Mouse (Mus musculus) limb, embryonic 10.5 days (tissue): ENCODE results near the gene Hcfc1r1. TPM values are rescaled to one million over a fixed set of nuclear protein-coding genes. Genes with fewer than 3 reads are reported as not detected.
A peak's percentile ranks its signal among the peaks of the same experiment; 100 is the strongest.

Source experiments
- DNase-seq: peaks from one replicate; pipeline ENCODE4 v3.0.0-alpha.2; 2017; ENCODE audit warnings: low spot score
- H3K27ac ChIP-seq: fragments of 300-500 bp; sonication (generic); 2 replicates; pipeline ENCODE4 v1.5.1; 2016; ENCODE audit warnings: mild to moderate bottlenecking
- H3K27me3 ChIP-seq: fragments of 300-500 bp; sonication (generic); 2 replicates; pipeline ENCODE4 v1.6.1; 2016; ENCODE audit warnings: low read depth, mild to moderate bottlenecking; ENCODE audit not compliant: poor library complexity, severe bottlenecking
- H3K36me3 ChIP-seq: fragments of 300-500 bp; sonication (generic); 2 replicates; pipeline ENCODE4 v1.6.1; 2016; ENCODE audit warnings: mild to moderate bottlenecking, moderate library complexity
- H3K4me1 ChIP-seq: fragments of 300-500 bp; sonication (generic); 2 replicates; pipeline ENCODE4 v1.6.1; 2016
- H3K4me3 ChIP-seq: fragments of 300-500 bp; sonication (generic); 2 replicates; pipeline ENCODE4 v1.5.1; 2016; ENCODE audit warnings: mild to moderate bottlenecking, moderate library complexity
- H3K9me3 ChIP-seq: fragments of 300-500 bp; sonication (generic); replicated peaks from 2 replicates; pipeline ENCODE4 v1.6.1; 2016; ENCODE audit warnings: mild to moderate bottlenecking
- WGBS: fragments of 180-500 bp; shearing (Covaris S2); methylation state at CpG from one replicate; pipeline ENCODE4 v1.1.7; 2016; 5-methylcytosine and 5-hydroxymethylcytosine counted together
- polyA plus RNA-seq: library from polyadenylated mRNA; unstranded; fragments of >200 nt; fragmentation: Nextera tagmentation; extraction: Ambion mirVana; gene quantifications from 2 replicates; pipeline ENCODE4 v1.2.1, GENCODE M21; 2016

Hcfc1r1 gene
- polyA plus RNA-seq, 1 experiment from 2014 or later, result 30.5 TPM

DNA sequence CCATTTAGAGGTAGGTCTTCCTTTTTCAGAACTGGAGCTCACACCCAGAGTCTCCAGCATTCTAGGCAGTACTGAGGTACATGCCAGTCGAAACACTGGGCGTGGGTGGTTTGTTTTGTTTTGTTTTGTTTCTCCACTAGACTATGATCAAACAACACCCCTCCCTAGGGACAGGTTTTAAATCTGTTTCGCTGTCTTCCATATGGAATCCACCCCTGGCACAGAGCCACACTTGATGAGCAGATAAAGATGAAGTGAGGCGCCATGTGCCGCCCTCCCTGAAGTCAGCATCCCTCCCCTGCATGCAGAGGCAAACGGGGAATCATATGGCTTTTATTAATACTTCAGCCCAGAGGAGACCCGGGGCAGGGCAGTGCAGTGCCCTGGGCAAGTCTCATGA lies 31.3 kb downstream of the Hcfc1r1 start:
- no peaks in the 10 kb centered on the region for H3K9me3 ChIP-seq
- H3K4me1 ChIP-seq, result peaks cover 11% of the 10 kb centered on the region
- no peak overlapping the region for H3K4me3 ChIP-seq
- H3K27me3 ChIP-seq, result peaks cover 32% of the 10 kb centered on the region
- no peak for DNase-seq
- H3K36me3 ChIP-seq, result no peaks in the 10 kb centered on the region
- WGBS, result 52% methylated on average over 7 of the region's 7 CpGs
- H3K27ac ChIP-seq, result no peak overlapping the region

DNA sequence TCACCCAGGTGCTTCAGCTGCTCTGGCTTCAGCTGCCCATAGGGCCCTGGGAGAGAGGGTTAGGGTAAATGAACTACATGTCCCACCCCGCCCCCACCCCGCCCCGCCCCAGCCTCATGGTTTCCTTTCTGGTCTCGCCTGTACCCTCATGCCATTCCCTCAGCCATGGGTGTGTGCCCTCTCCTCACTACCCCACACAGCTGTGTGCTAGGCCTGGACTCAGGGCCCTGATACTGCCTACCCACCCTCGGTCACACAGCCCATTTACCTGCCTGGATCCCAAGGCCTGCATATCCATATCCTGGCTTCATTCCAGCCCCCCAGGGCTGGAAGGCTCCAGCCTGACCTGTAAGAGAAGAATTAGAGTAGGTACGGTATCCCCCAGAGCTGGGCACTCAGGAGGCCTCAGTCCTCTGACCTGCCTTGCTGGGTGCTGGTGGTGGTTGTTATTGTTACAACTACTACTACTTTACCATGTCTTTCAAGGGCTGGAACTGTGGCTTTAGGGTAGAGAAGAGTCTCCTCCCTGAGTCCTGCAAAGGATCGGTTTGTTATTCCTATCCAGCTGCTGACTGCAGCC lies 32.2 kb downstream of the Hcfc1r1 start:
- Histone ChIP-seq H3K36me3 (no peaks in the 10 kb centered on the region), H3K4me1 (peaks cover 10% of the 10 kb centered on the region), H3K9me3 (no peaks in the 10 kb centered on the region), H3K27ac (no peak overlapping the region), H3K4me3 (no peak overlapping the region), H3K27me3 (peaks cover 30% of the 10 kb centered on the region)
- WGBS, result 82% methylated on average over 7 of the region's 7 CpGs
- DNase-seq, result no peak

DNA sequence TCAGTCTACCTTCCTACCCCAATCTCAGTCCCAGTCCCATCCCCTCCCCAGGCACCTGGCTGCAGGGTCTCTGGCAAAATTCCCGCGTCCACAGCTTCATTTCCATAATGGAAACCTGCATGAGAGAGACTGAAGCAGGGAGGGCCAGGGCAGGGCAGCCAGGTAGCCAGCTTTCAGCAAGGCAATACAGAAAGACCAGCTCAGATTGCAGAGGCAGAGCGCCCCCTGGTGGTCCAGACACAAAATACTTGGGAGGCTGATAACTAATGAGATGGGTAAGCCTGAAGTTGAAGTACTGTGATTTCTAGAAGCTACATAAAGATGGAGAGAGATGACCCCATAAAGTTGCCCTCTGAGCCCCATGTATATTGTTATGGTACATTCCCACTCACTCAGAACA lies 32.8 kb downstream of the Hcfc1r1 start:
- DNase-seq, result peak; percentile 93

DNA sequence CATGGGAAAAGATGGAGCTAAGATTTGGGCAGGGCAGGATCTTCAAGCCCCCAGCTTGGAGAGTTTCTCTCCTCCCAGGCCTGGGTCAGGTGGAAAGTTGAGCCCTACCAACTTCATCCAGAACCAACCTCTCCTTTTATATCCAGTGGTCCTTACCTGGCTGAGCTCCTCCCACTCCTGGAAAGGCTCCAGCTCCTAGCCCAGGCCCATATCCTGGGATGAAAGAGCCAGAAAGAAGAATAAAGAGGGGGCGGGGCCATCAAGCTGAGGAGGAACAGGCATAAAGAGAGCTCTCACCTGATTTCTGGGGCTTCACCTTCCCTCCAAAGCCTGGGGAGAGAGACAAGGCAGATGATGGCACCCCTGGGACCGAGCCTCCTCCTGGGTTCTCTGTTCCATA lies 43.6 kb downstream of the Hcfc1r1 start:
- DNase-seq, result no peak
- no peak overlapping the region for H3K4me3 ChIP-seq
- no peaks in the 10 kb centered on the region for H3K9me3 ChIP-seq
- H3K4me1 ChIP-seq, result no peaks in the 10 kb centered on the region
- H3K27me3 ChIP-seq, result peaks cover 12% of the 10 kb centered on the region; the same call in 1 of the 2 replicates
- H3K36me3 ChIP-seq, result no peaks in the 10 kb centered on the region
- H3K27ac ChIP-seq, result no peak overlapping the region
- WGBS, result 59% methylated on average over 2 of the region's 2 CpGs

More for the DNA sequence above, 32.8 kb downstream of the Hcfc1r1 start:
- H3K27me3 ChIP-seq, result peaks cover 24% of the 10 kb centered on the region
- H3K9me3 ChIP-seq, result no peaks in the 10 kb centered on the region
- no peak overlapping the region for H3K27ac ChIP-seq
- 0% methylated on average over 3 of the region's 3 CpGs for WGBS
- H3K4me1 ChIP-seq, result peaks cover 10% of the 10 kb centered on the region
- no peak overlapping the region for H3K4me3 ChIP-seq
- no peaks in the 10 kb centered on the region for H3K36me3 ChIP-seq

DNA sequence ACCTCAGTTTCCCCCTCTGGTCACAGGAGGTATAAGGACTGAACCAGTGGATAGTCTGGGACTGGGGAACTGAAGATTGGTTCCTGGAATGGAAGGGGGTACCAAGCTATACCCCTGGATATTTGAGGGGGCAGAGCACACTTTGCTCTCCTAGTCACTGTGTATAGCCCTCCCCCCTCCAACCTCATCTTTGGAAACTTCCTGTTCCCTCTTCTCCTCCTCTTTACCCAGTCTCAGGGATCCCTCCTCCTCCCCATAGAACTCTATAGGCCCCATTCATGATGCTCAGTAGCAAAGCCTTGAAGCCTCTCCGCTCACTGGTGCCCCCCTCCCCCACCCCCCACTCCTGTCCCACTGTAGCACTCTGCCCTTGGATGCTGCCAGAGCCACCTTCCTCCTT lies 46.1 kb downstream of the Hcfc1r1 start:
- DNase-seq, result no peak
- Histone ChIP-seq H3K36me3 (no peaks in the 10 kb centered on the region), H3K27me3 (peaks cover 7% of the 10 kb centered on the region; the same call in 1 of the 2 replicates), H3K4me3 (no peak overlapping the region), H3K4me1 (no peaks in the 10 kb centered on the region), H3K27ac (no peak overlapping the region), H3K9me3 (no peaks in the 10 kb centered on the region)
- 22% methylated on average over 1 of the region's 1 CpGs for WGBS

DNA sequence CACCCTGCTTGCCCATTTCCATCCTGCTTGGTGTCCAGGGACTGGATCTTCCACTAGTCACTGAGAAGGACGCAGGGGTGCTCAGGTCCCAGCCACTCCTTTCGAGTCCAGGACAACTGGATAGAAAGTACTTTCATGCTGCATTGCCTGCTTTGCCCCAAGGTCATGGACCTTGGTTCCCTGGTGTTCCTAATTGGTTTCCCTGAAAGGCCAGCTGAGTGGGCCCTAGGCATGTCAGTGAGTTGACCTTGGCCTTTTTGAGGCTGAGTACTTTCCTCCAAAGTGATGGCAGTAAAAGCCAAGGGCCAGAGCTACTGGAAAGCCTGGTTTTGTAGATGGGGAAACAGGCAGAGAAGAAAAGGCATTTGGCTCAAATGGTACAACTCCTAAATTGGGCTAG lies 48.5 kb downstream of the Hcfc1r1 start:
- Histone ChIP-seq H3K36me3 (no peaks in the 10 kb centered on the region), H3K4me1 (peaks cover 9% of the 10 kb centered on the region), H3K27me3 (peaks cover 7% of the 10 kb centered on the region; the same call in 1 of the 2 replicates), H3K4me3 (no peak overlapping the region), H3K9me3 (no peaks in the 10 kb centered on the region), H3K27ac (no peak overlapping the region)
- no peak for DNase-seq
- WGBS, result 82% methylated on average over 2 of the region's 2 CpGs

DNA sequence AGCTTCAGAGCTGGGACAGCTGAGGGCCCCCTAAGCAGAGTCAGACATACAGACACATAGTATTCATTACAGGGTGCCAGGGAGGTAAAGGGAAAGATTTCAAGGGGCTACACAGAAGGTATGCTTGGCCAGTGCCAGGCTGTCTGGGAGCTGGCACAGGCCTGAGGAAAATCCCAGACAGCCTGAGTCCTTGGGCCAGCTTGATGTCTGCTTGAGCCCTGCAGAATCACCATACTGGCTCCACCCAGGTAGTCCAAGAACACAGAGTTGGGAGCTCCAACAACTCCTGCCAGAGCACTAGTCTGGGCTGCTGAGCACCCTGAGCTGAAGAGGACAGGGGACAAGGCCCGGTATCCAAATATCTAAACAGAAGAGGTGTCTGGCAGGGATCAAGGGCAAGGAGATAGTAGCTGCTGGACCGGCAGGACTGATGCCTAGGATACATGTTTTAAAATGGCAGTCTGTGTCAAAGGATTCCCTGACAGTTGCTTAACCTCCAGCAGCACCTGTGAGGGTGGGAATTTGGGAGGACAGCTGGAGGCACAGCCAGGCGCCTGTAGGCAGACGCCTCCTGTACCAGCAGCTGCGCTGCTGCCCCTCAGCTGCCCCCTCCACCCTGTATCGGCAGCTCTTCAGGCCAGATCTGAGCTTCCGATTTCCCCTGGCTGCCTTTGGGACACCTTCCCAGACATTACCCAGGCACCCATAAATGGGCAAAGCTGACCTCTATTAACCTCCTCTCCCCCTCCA lies 49.2 kb downstream of the Hcfc1r1 start, which contains the start of gene 1520401A03Rik:
Gene 1520401A03Rik (minus strand): TSS at position 408 of the 750 bp plus-strand sequence.
- no peak for DNase-seq
- Histone ChIP-seq H3K36me3 (no peaks in the 10 kb centered on the region), H3K4me1 (peaks cover 16% of the 10 kb centered on the region), H3K27me3 (peaks cover 7% of the 10 kb centered on the region; the same call in 1 of the 2 replicates), H3K27ac (no peak within 1 kb of the TSS), H3K4me3 (no peak within 1 kb of the TSS), H3K9me3 (no peaks in the 10 kb centered on the region)
- WGBS, result 71% methylated on average over 7 of the region's 7 CpGs

Other genes with a start within 250 kb of the Hcfc1r1 start
- not detected in 2 replicates for gene Vmn2r117, start 193.9 kb upstream of the Hcfc1r1 start, polyA plus RNA-seq
- gene Zfp213, start 109.4 kb upstream of the Hcfc1r1 start, polyA plus RNA-seq, result 31.3 and 31.9 TPM in 2 replicates
- 22.0 and 25.4 TPM in 2 replicates for gene Zfp13, start 74.1 kb upstream of the Hcfc1r1 start, polyA plus RNA-seq
- gene Zscan10, start 72.7 kb upstream of the Hcfc1r1 start, polyA plus RNA-seq, result 0.35 and 0.38 TPM in 2 replicates
- 0.84 and 1.1 TPM in 2 replicates for gene Mmp25, start 28.3 kb upstream of the Hcfc1r1 start, polyA plus RNA-seq
- 1.4 and 2.0 TPM in 2 replicates for gene Bicdl2, start 13.1 kb upstream of the Hcfc1r1 start, polyA plus RNA-seq
- 70.4 and 71.1 TPM in 2 replicates for gene Thoc6, start 286 bp downstream of the Hcfc1r1 start, polyA plus RNA-seq
- gene Tnfrsf12a, start 3.9 kb downstream of the Hcfc1r1 start, polyA plus RNA-seq, result 5.2 and 5.6 TPM in 2 replicates
- gene Cldn6, start 5.7 kb downstream of the Hcfc1r1 start, polyA plus RNA-seq, result 32.7 and 42.1 TPM in 2 replicates
- gene Cldn9, start 10.4 kb downstream of the Hcfc1r1 start, polyA plus RNA-seq, result 1.9 and 4.6 TPM in 2 replicates
- gene 1520401A03Rik, start 49.2 kb downstream of the Hcfc1r1 start, polyA plus RNA-seq, result 0.13 and 0.36 TPM in 2 replicates
- gene Pkmyt1, start 52.7 kb downstream of the Hcfc1r1 start, polyA plus RNA-seq, result 66.8 and 67.6 TPM in 2 replicates
- gene Paqr4, start 67.3 kb downstream of the Hcfc1r1 start, polyA plus RNA-seq, result 5.9 and 9.0 TPM in 2 replicates
- gene Kremen2, start 72.2 kb downstream of the Hcfc1r1 start, polyA plus RNA-seq, result 13.8 and 19.5 TPM in 2 replicates
- gene Flywch1, start 98.0 kb downstream of the Hcfc1r1 start, polyA plus RNA-seq, result 177 and 183 TPM in 2 replicates
- 37.5 and 54.1 TPM in 2 replicates for gene Flywch2, start 112.5 kb downstream of the Hcfc1r1 start, polyA plus RNA-seq
- 562 and 563 TPM in 2 replicates for gene Srrm2, start 116.9 kb downstream of the Hcfc1r1 start, polyA plus RNA-seq
- 1,047 and 1,081 TPM in 2 replicates for gene Elob, start 155.5 kb downstream of the Hcfc1r1 start, polyA plus RNA-seq
- not detected in 2 replicates for gene Prss33, start 162.5 kb downstream of the Hcfc1r1 start, polyA plus RNA-seq
- not detected in 2 replicates for gene Prss32, start 170.3 kb downstream of the Hcfc1r1 start, polyA plus RNA-seq
- 3.3 and 3.9 TPM in 2 replicates for gene Prss41, start 170.6 kb downstream of the Hcfc1r1 start, polyA plus RNA-seq
- not detected in 2 replicates for gene Prss21, start 194.5 kb downstream of the Hcfc1r1 start, polyA plus RNA-seq
- gene Dcpp1, start 207.3 kb downstream of the Hcfc1r1 start, polyA plus RNA-seq, result not detected in 2 replicates
- not detected in 2 replicates for gene Dcpp2, start 207.3 kb downstream of the Hcfc1r1 start, polyA plus RNA-seq
- gene Dcpp3, start 243.9 kb downstream of the Hcfc1r1 start, polyA plus RNA-seq, result not detected in 2 replicates